Mouse (Mus musculus) heart, postnatal 0 days (tissue): ENCODE measurements around the gene Eef2k. TPM values are rescaled to one million over a fixed set of nuclear protein-coding genes. Genes with fewer than 3 reads are reported as not detected.

Source experiments
- ATAC-seq: fragments of 200-750 bp; cut with Nextera tagmentation; 2 replicates; pipeline ENCODE4 v1.8.0; 2017; ENCODE audit warnings: low read depth, moderate number of reproducible peaks, moderate library complexity; ENCODE audit not compliant: insufficient read depth
- DNase-seq: peaks from one replicate; pipeline ENCODE4 v3.0.0-alpha.2; 2016; ENCODE audit warnings: low spot score
- H3K27ac ChIP-seq: fragments of 300-500 bp; sonication (generic); 2 replicates; pipeline ENCODE4 v1.5.1; 2014; ENCODE audit warnings: low read depth, mild to moderate bottlenecking
- H3K27me3 ChIP-seq: fragments of 300-500 bp; sonication (generic); 2 replicates; pipeline ENCODE4 v1.6.1; 2014; ENCODE audit warnings: low read length, mixed read lengths; ENCODE audit not compliant: control insufficient read depth, insufficient read depth
- H3K36me3 ChIP-seq: fragments of 300-500 bp; sonication (generic); replicated peaks from 2 replicates; pipeline ENCODE4 v1.6.1; 2014; ENCODE audit warnings: low read length, mixed read lengths; ENCODE audit not compliant: control insufficient read depth, insufficient read depth
- H3K4me1 ChIP-seq: fragments of 300-500 bp; sonication (generic); 2 replicates; pipeline ENCODE4 v1.6.1; 2014; ENCODE audit warnings: antibody characterized with exemption; ENCODE audit not compliant: control insufficient read depth, insufficient read depth
- H3K4me2 ChIP-seq: fragments of 300-500 bp; sonication (generic); 2 replicates; pipeline ENCODE4 v1.6.1; 2014; ENCODE audit warnings: low read depth, mild to moderate bottlenecking, low read length, moderate library complexity
- H3K4me3 ChIP-seq: fragments of 300-500 bp; sonication (generic); 2 replicates; pipeline ENCODE4 v1.5.1; 2014; ENCODE audit warnings: low read depth, low read length
- H3K9ac ChIP-seq: fragments of 300-500 bp; sonication (generic); replicated peaks from 2 replicates; pipeline ENCODE4 v1.6.1; 2014; ENCODE audit warnings: low read depth, low read length, mixed read lengths
- H3K9me3 ChIP-seq: fragments of 300-500 bp; sonication (generic); replicated peaks from 2 replicates; pipeline ENCODE4 v1.6.1; 2016; ENCODE audit warnings: low read length; ENCODE audit not compliant: control insufficient read depth
- CTCF ChIP-seq: IDR thresholded peaks from 2 replicates; pipeline ENCODE4 v1.5.1; 2016; ENCODE audit warnings: antibody characterized with exemption, control low read depth, low read depth
- EP300 ChIP-seq: IDR thresholded peaks from 2 replicates; pipeline ENCODE4 v1.6.1; 2016; ENCODE audit warnings: antibody characterized with exemption, low read depth
- WGBS: fragments of 180-500 bp; shearing (Covaris S2); extraction: QIAGEN DNeasy Blood & Tissue Kit; methylation state at CpG from one replicate; pipeline ENCODE4 v1.1.7; 2014; 5-methylcytosine and 5-hydroxymethylcytosine counted together
- polyA plus RNA-seq: library from polyadenylated mRNA; unstranded; fragments of >200 nt; fragmentation: Nextera tagmentation; extraction: Ambion mirVana; gene quantifications from 2 replicates; pipeline ENCODE4 v1.2.1, GENCODE M21; 2015
- total RNA-seq: library from RNA; depleted of rRNA; stranded (reverse); fragments of >200 nt; gene quantifications from 2 replicates; pipeline ENCODE4 v1.2.3, GENCODE M21; 2014; ENCODE audit warnings: low replicate concordance; rRNA removed

The Eef2k gene
- total RNA-seq (31.9 and 48.2 TPM in 2 replicates), polyA plus RNA-seq (22.7 and 23.6 TPM in 2 replicates)

DNA sequence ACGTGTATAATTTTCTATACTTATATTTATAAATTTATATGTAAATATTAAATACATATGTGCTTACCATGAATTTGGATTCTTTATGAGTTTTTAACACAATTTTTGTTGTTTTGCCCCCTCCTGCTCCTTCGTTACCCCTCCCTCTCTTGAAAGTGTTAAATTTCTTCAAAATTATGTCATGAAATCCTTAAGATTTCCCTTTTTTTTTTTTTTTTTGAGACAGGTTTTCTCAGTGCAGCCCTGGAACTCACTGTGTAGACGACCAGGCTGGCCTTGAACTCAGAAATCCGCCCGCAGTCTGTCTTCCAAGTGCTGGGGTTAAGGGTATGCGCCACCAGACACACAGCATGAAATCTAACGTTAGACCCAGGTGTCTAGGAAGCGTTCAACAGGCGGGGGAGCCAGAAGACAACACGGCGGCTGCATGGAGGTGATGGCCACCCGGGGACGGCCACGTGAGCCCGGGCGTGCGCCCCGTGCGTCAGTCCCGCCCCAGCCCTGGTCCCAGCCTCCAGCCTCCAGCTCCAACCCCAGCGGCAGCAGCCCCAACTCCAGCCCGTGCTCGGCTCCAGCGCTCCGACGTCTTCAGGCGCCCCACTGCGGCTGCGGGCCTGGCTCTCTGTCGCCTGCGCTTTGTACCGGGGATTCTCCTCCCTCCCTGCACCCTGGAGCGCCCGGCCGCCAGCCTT lies at the start of gene Eef2k:
TSS of gene Eef2k (plus strand) at position 487 of the 692 bp plus-strand sequence.
- Histone ChIP-seq H3K36me3 (0 out of 2 replicates have a peak, but pooled peaks cover 2% of the 10 kb centered on the region), H3K4me2 (peak within 1 kb of the TSS; percentile 88), H3K9ac (peak within 1 kb of the TSS; percentile 80), H3K27me3 (no peaks in the 10 kb centered on the region), H3K27ac (peak within 1 kb of the TSS; percentile 95), H3K9me3 (no peaks in the 10 kb centered on the region), H3K4me1 (peaks cover 19% of the 10 kb centered on the region), H3K4me3 (peak within 1 kb of the TSS; percentile 82)
- TF ChIP-seq EP300, result no peak
- peak; percentile 39 for TF ChIP-seq CTCF
- peak; percentile 86 for DNase-seq
- ATAC-seq, result peak; percentile 94
- WGBS, result 4% methylated on average over 33 of the region's 35 CpGs

DNA sequence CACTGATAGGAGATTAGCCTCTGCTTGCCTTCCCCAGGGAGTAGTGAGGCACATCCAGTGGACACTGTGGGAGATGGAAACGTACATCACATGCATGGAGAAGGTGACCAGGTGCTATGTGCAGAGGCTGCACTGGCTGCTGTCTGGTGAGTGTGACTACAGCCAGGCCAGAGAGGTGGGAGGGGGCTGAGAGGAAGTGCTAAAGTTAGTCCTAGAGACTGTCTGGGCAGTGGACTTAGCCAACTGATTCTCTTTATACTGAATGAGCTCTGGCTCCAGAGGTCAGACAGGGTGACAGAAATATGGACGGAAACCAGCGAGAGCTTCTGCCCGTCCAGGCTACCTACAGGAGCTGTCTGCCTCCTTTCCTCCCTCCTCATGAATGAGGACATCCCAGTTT lies 47.1 kb upstream of the Eef2k start:
- DNase-seq (no peak), ATAC-seq (no peak)
- 40% methylated on average over 4 of the region's 4 CpGs for WGBS
- Histone ChIP-seq H3K4me2 (no peak overlapping the region), H3K4me1 (no peaks in the 10 kb centered on the region), H3K36me3 (no peaks in the 10 kb centered on the region), H3K9me3 (no peaks in the 10 kb centered on the region), H3K27me3 (no peaks in the 10 kb centered on the region), H3K4me3 (no peak overlapping the region), H3K9ac (no peak overlapping the region), H3K27ac (no peak overlapping the region)
- TF ChIP-seq EP300 (no peak), CTCF (no peak)

DNA sequence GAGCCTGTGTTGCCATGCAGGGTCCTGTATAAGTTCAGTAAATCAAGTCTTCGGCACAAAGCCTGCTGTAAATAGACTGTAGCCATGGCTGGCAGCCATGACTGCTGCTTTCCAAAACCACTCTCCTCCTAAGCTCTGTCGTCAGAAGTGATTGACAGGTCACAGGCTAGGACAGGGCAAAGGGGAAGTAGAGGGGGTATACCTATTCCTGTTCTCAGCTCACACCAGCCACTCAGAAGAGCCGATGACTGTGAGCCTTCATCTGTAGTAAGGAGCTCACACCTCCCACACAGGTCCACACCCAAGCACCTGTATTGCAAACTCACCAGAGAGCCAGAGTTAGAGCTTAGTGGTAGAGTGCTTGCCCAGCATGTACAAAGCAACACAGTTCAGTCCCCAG lies 46.3 kb upstream of the Eef2k start:
- no peak for TF ChIP-seq CTCF
- Histone ChIP-seq H3K27me3 (no peaks in the 10 kb centered on the region), H3K4me2 (no peak overlapping the region), H3K27ac (no peak overlapping the region), H3K9ac (no peak overlapping the region), H3K9me3 (no peaks in the 10 kb centered on the region), H3K4me3 (no peak overlapping the region), H3K36me3 (no peaks in the 10 kb centered on the region), H3K4me1 (no peaks in the 10 kb centered on the region)
- WGBS, result 41% methylated on average over 3 of the region's 3 CpGs
- ATAC-seq (peak; percentile 39; the same call in 1 of the 2 replicates), DNase-seq (no peak)

DNA sequence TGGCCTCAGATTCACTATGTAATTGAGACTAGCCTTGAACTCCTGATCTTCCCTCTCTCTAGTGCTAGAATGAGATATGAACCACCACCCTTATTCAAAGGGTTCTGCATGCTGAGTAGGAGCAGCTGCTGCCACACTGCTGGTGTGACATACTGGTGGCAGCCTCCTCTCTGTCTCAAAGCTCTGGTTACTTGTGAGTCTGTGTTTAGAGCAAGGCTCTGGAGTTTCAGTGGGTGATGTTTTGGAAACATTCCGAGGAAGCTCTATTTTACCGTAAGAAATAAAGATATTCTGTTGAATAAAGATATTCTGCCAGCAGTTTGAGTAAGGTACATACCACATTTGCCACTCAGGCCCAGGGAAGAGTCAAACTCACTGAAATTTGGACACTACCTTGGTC lies 39.4 kb upstream of the Eef2k start:
- H3K36me3 ChIP-seq, result no peaks in the 10 kb centered on the region
- DNase-seq (no peak), ATAC-seq (no peak)
- H3K9me3 ChIP-seq, result no peaks in the 10 kb centered on the region
- H3K4me2 ChIP-seq, result no peak overlapping the region
- H3K4me1 ChIP-seq, result no peaks in the 10 kb centered on the region
- H3K4me3 ChIP-seq, result no peak overlapping the region
- no peak overlapping the region for H3K9ac ChIP-seq
- 84% methylated on average over 2 of the region's 2 CpGs for WGBS
- TF ChIP-seq EP300 (no peak), CTCF (no peak)
- no peaks in the 10 kb centered on the region for H3K27me3 ChIP-seq
- H3K27ac ChIP-seq, result no peak overlapping the region

DNA sequence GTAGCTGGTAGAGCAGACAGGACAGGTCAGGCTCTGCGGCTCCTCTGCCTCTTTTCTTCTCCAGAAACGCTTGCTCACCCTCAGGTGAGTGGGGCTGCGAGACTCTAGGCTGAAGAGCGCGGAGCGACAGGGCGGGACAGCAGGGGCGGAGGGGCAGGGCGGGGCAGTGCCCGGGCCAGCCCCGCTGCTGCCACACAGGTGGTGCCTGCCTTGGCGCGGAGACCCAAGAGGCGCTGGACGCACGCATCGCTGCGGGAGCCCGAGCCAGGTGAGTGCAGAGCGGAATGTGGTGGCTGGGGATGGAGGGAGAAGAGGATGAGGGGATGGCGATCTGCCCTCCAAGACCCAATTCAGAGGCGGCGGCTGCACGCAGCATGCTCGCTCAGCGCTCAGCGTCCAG lies 32.9 kb upstream of the Eef2k start:
- Histone ChIP-seq H3K36me3 (no peaks in the 10 kb centered on the region), H3K27me3 (peaks cover 5% of the 10 kb centered on the region; the same call in 1 of the 2 replicates), H3K27ac (no peak overlapping the region), H3K4me1 (no peaks in the 10 kb centered on the region), H3K4me2 (peak overlapping the region; percentile 34), H3K9ac (no peak overlapping the region), H3K9me3 (no peaks in the 10 kb centered on the region), H3K4me3 (peak overlapping the region; percentile 9; the same call in 1 of the 2 replicates)
- no peak for DNase-seq
- TF ChIP-seq EP300, result no peak
- no peak for TF ChIP-seq CTCF
- no peak for ATAC-seq
- 6% methylated on average over 23 of the region's 27 CpGs for WGBS
